Mouse (Mus musculus) cortical plate, adult 2 months (tissue): ENCODE measurements at regions not wholly inside any gene's neighbourhood (a gene's known extent, or its start where the extent isn't known, plus 50 kb on each side); places are given as distances from the start of the nearest gene placed in this dataset.
A peak's percentile ranks its signal among the peaks of the same experiment; 100 is the strongest.

Experiments
- H3K27ac ChIP-seq: fragments of 200-500 bp; 2 replicates; pipeline ENCODE4 v1.5.1; 2012; ENCODE audit warnings: low read length, control low read depth, inconsistent platforms; ENCODE audit not compliant: insufficient read depth
- H3K4me1 ChIP-seq: fragments of 200-500 bp; 2 replicates; pipeline ENCODE4 v1.6.1; 2011; ENCODE audit warnings: low read length; ENCODE audit not compliant: control insufficient read depth, insufficient read depth
- H3K4me3 ChIP-seq: fragments of 200-500 bp; 2 replicates; pipeline ENCODE4 v1.5.1; 2011; ENCODE audit warnings: mild to moderate bottlenecking, low read length, control low read depth; ENCODE audit not compliant: insufficient read depth
- CTCF ChIP-seq: fragments of 200-500 bp; IDR thresholded peaks from 2 replicates; pipeline ENCODE4 v1.5.1; 2011; ENCODE audit warnings: mild to moderate bottlenecking, control low read depth, low read length; ENCODE audit not compliant: insufficient read depth; ENCODE audit errors: extremely low read depth
- POLR2A ChIP-seq: fragments of 200-500 bp; IDR thresholded peaks from 2 replicates; pipeline ENCODE4 v1.6.1; 2011; ENCODE audit warnings: mild to moderate bottlenecking, low read length, control low read depth; ENCODE audit not compliant: insufficient read depth; ENCODE audit errors: extremely low read depth

GRCm38 (mm10) chr8:86401946-86402345, 178.5 kb downstream of the Abcc12 start:
- Histone ChIP-seq H3K27ac (no peak overlapping the region), H3K4me1 (no peaks in the 10 kb centered on the region), H3K4me3 (no peak overlapping the region)
- TF ChIP-seq CTCF (no peak), POLR2A (no peak)

- Histone ChIP-seq H3K4me3 (no peak overlapping the region), H3K27ac (no peak overlapping the region), H3K4me1 (peaks cover 3% of the 10 kb centered on the region; the same call in 1 of the 2 replicates)
- TF ChIP-seq CTCF: no peak
- no peak for TF ChIP-seq POLR2A
These were observed 185.4 kb downstream of the Abcc12 start for GRCm38 (mm10) chr8:86395121-86395520.

- no peak overlapping the region for H3K27ac ChIP-seq
- TF ChIP-seq POLR2A (no peak), CTCF (no peak)
- H3K4me1 ChIP-seq: peaks cover 3% of the 10 kb centered on the region; the same call in 1 of the 2 replicates
- H3K4me3 ChIP-seq: no peak overlapping the region
These were observed 186.7 kb downstream of the Abcc12 start for GRCm38 (mm10) chr8:86393835-86394234.

GRCm38 (mm10) chr8:86393374-86393773, 187.1 kb downstream of the Abcc12 start:
- Histone ChIP-seq H3K4me1 (peaks cover 3% of the 10 kb centered on the region; the same call in 1 of the 2 replicates), H3K4me3 (no peak overlapping the region), H3K27ac (no peak overlapping the region)
- TF ChIP-seq POLR2A (no peak), CTCF (no peak)

- TF ChIP-seq POLR2A (no peak), CTCF (no peak)
- Histone ChIP-seq H3K4me1 (peaks cover 3% of the 10 kb centered on the region; the same call in 1 of the 2 replicates), H3K4me3 (no peak overlapping the region), H3K27ac (no peak overlapping the region)
These were observed 189.8 kb downstream of the Abcc12 start for GRCm38 (mm10) chr8:86390715-86391114.

GRCm38 (mm10) chr8:86389690-86390671, 190.5 kb downstream of the Abcc12 start:
- Histone ChIP-seq H3K4me3 (no peak overlapping the region), H3K27ac (peak overlapping the region; percentile 51), H3K4me1 (peaks cover 3% of the 10 kb centered on the region; the same call in 1 of the 2 replicates)
- TF ChIP-seq CTCF (no peak), POLR2A (no peak)

- no peaks in the 10 kb centered on the region; the same call in 1 of the 2 replicates for H3K4me1 ChIP-seq
- no peak overlapping the region for H3K27ac ChIP-seq
- no peak for TF ChIP-seq CTCF
- TF ChIP-seq POLR2A: no peak
- no peak overlapping the region for H3K4me3 ChIP-seq
These were observed 195.2 kb downstream of the Abcc12 start for GRCm38 (mm10) chr8:86385236-86385635.

GRCm38 (mm10) chr8:86381977-86382376, 198.5 kb downstream of the Abcc12 start:
- TF ChIP-seq CTCF: no peak
- no peak for TF ChIP-seq POLR2A
- Histone ChIP-seq H3K4me1 (no peaks in the 10 kb centered on the region; the same call in 1 of the 2 replicates), H3K4me3 (no peak overlapping the region), H3K27ac (no peak overlapping the region)

- H3K4me3 ChIP-seq: no peak overlapping the region
- H3K27ac ChIP-seq: no peak overlapping the region
- no peaks in the 10 kb centered on the region for H3K4me1 ChIP-seq
- TF ChIP-seq POLR2A: no peak
- no peak for TF ChIP-seq CTCF
These were observed 212.4 kb downstream of the Abcc12 start for GRCm38 (mm10) chr8:86368062-86368461.

- H3K4me1 ChIP-seq: no peaks in the 10 kb centered on the region
- TF ChIP-seq CTCF: no peak
- no peak for TF ChIP-seq POLR2A
- H3K4me3 ChIP-seq: no peak overlapping the region
- H3K27ac ChIP-seq: no peak overlapping the region
These were observed 213.8 kb downstream of the Abcc12 start for GRCm38 (mm10) chr8:86366636-86367035.
